Mouse (Mus musculus) kidney, embryonic 15.5 days (tissue): Measurements from ENCODE around the gene Cnr2. TPM values are rescaled to one million over a fixed set of nuclear protein-coding genes. Genes with fewer than 3 reads are reported as not detected.

ENCODE experiments used
- ATAC-seq: fragments of 200-750 bp; cut with Nextera tagmentation; replicated peaks from 2 replicates; pipeline ENCODE4 v1.8.0; 2017; ENCODE audit warnings: moderate TSS enrichment; ENCODE audit not compliant: low FRiP score
- H3K27ac ChIP-seq: fragments of 300-500 bp; sonication (generic); 2 replicates; pipeline ENCODE4 v1.5.1; 2015; ENCODE audit warnings: mild to moderate bottlenecking, inconsistent platforms
- H3K27me3 ChIP-seq: fragments of 300-500 bp; sonication (generic); 2 replicates; pipeline ENCODE4 v1.6.1; 2015; ENCODE audit warnings: inconsistent platforms
- H3K36me3 ChIP-seq: fragments of 300-500 bp; sonication (generic); 2 replicates; pipeline ENCODE4 v1.6.1; 2015; ENCODE audit warnings: inconsistent platforms
- H3K4me1 ChIP-seq: fragments of 300-500 bp; sonication (generic); 2 replicates; pipeline ENCODE4 v1.6.1; 2015; ENCODE audit warnings: inconsistent platforms
- H3K4me2 ChIP-seq: fragments of 300-500 bp; sonication (generic); 2 replicates; pipeline ENCODE4 v1.6.1; 2015; ENCODE audit warnings: moderate library complexity, mild to moderate bottlenecking, inconsistent platforms
- H3K4me3 ChIP-seq: fragments of 300-500 bp; sonication (generic); replicated peaks from 2 replicates; pipeline ENCODE4 v1.5.1; 2015; ENCODE audit warnings: mild to moderate bottlenecking, inconsistent platforms
- H3K9ac ChIP-seq: fragments of 300-500 bp; sonication (generic); 2 replicates; pipeline ENCODE4 v1.6.1; 2015; ENCODE audit warnings: mild to moderate bottlenecking, inconsistent platforms
- H3K9me3 ChIP-seq: fragments of 300-500 bp; sonication (generic); replicated peaks from 2 replicates; pipeline ENCODE4 v1.6.1; 2016; ENCODE audit warnings: inconsistent platforms
- WGBS: fragments of 180-500 bp; shearing (Covaris S2); methylation state at CpG from one replicate; pipeline ENCODE4 v1.1.7; 2015; ENCODE audit warnings: mixed read lengths; 5-methylcytosine and 5-hydroxymethylcytosine counted together
- polyA plus RNA-seq: library from polyadenylated mRNA; unstranded; fragments of >200 nt; fragmentation: Nextera tagmentation; extraction: Ambion mirVana; gene quantifications from 2 replicates; pipeline ENCODE4 v1.2.1, GENCODE M21; 2015

Gene Cnr2
- polyA plus RNA-seq, 1 experiment from 2014 or later = 0.64 TPM

GRCm38 (mm10) chr4:135880018-135880417 is 15.2 kb upstream of the Cnr2 start:
- Histone ChIP-seq H3K36me3 (no peaks in the 10 kb centered on the region), H3K9me3 (no peaks in the 10 kb centered on the region), H3K4me1 (peaks cover 38% of the 10 kb centered on the region), H3K27me3 (no peaks in the 10 kb centered on the region), H3K4me3 (no peak overlapping the region), H3K9ac (no peak overlapping the region), H3K4me2 (no peak overlapping the region), H3K27ac (no peak overlapping the region)
- WGBS = 98% methylated on average over 6 of the region's 6 CpGs
- ATAC-seq = no peak

- Histone ChIP-seq H3K36me3 (no peaks in the 10 kb centered on the region), H3K9me3 (no peaks in the 10 kb centered on the region), H3K4me3 (no peak overlapping the region), H3K9ac (no peak overlapping the region), H3K4me1 (peaks cover 33% of the 10 kb centered on the region), H3K4me2 (no peak overlapping the region), H3K27me3 (no peaks in the 10 kb centered on the region), H3K27ac (no peak overlapping the region)
- 75% methylated on average over 10 of the region's 10 CpGs for WGBS
- ATAC-seq = no peak
Observed at GRCm38 (mm10) chr4:135880576-135880975, 14.6 kb upstream of the Cnr2 start.

GRCm38 (mm10) chr4:135882023-135882422 is 13.2 kb upstream of the Cnr2 start:
- no peak for ATAC-seq
- no peaks in the 10 kb centered on the region for H3K36me3 ChIP-seq
- no peak overlapping the region for H3K9ac ChIP-seq
- H3K27me3 ChIP-seq = no peaks in the 10 kb centered on the region
- H3K27ac ChIP-seq = no peak overlapping the region
- no peaks in the 10 kb centered on the region for H3K9me3 ChIP-seq
- peaks cover 18% of the 10 kb centered on the region for H3K4me1 ChIP-seq
- H3K4me3 ChIP-seq = no peak overlapping the region
- H3K4me2 ChIP-seq = no peak overlapping the region
- 76% methylated on average over 6 of the region's 6 CpGs for WGBS

GRCm38 (mm10) chr4:135883401-135883851 is 11.8 kb upstream of the Cnr2 start:
- Histone ChIP-seq H3K27me3 (no peaks in the 10 kb centered on the region), H3K36me3 (no peaks in the 10 kb centered on the region), H3K9me3 (no peaks in the 10 kb centered on the region), H3K4me3 (no peak overlapping the region), H3K4me1 (peaks cover 17% of the 10 kb centered on the region), H3K4me2 (no peak overlapping the region), H3K27ac (peak overlapping the region; percentile 62), H3K9ac (no peak overlapping the region)
- 27% methylated on average over 10 of the region's 10 CpGs for WGBS
- no peak for ATAC-seq

GRCm38 (mm10) chr4:135883881-135884516 is 11.2 kb upstream of the Cnr2 start:
- ATAC-seq = no peak
- H3K9me3 ChIP-seq = no peaks in the 10 kb centered on the region
- no peaks in the 10 kb centered on the region for H3K27me3 ChIP-seq
- no peak overlapping the region for H3K4me2 ChIP-seq
- peak overlapping the region; percentile 62; the same call in 1 of the 2 replicates for H3K27ac ChIP-seq
- H3K9ac ChIP-seq = no peak overlapping the region
- WGBS = 45% methylated on average over 7 of the region's 7 CpGs
- H3K4me1 ChIP-seq = peaks cover 17% of the 10 kb centered on the region
- H3K36me3 ChIP-seq = no peaks in the 10 kb centered on the region
- no peak overlapping the region for H3K4me3 ChIP-seq

GRCm38 (mm10) chr4:135884531-135884930 is 10.7 kb upstream of the Cnr2 start:
- H3K4me3 ChIP-seq = no peak overlapping the region
- ATAC-seq = no peak
- 55% methylated on average over 6 of the region's 6 CpGs for WGBS

GRCm38 (mm10) chr4:135885676-135886075 is 9.5 kb upstream of the Cnr2 start:
- no peak for ATAC-seq
- no peak overlapping the region for H3K27ac ChIP-seq
- 92% methylated on average over 12 of the region's 12 CpGs for WGBS
- H3K4me3 ChIP-seq = no peak overlapping the region
- H3K36me3 ChIP-seq = no peaks in the 10 kb centered on the region
- no peaks in the 10 kb centered on the region for H3K27me3 ChIP-seq
- no peak overlapping the region for H3K9ac ChIP-seq
- H3K4me2 ChIP-seq = no peak overlapping the region
- peaks cover 14% of the 10 kb centered on the region for H3K4me1 ChIP-seq
- no peaks in the 10 kb centered on the region for H3K9me3 ChIP-seq

More at GRCm38 (mm10) chr4:135884531-135884930, 10.7 kb upstream of the Cnr2 start:
- Histone ChIP-seq H3K36me3 (no peaks in the 10 kb centered on the region), H3K4me2 (no peak overlapping the region), H3K27me3 (no peaks in the 10 kb centered on the region), H3K4me1 (peaks cover 17% of the 10 kb centered on the region), H3K27ac (no peak overlapping the region), H3K9ac (no peak overlapping the region), H3K9me3 (no peaks in the 10 kb centered on the region)

GRCm38 (mm10) chr4:135886184-135886583 is 9.0 kb upstream of the Cnr2 start:
- no peak overlapping the region for H3K4me2 ChIP-seq
- WGBS = 85% methylated on average over 4 of the region's 4 CpGs
- H3K36me3 ChIP-seq = no peaks in the 10 kb centered on the region
- H3K27ac ChIP-seq = no peak overlapping the region
- ATAC-seq = no peak
- H3K9me3 ChIP-seq = no peaks in the 10 kb centered on the region
- H3K4me3 ChIP-seq = no peak overlapping the region
- H3K9ac ChIP-seq = no peak overlapping the region
- peaks cover 14% of the 10 kb centered on the region for H3K4me1 ChIP-seq
- H3K27me3 ChIP-seq = no peaks in the 10 kb centered on the region

GRCm38 (mm10) chr4:135888448-135889057 is 6.6 kb upstream of the Cnr2 start:
- Histone ChIP-seq H3K9ac (no peak overlapping the region), H3K27ac (no peak overlapping the region), H3K4me2 (no peak overlapping the region), H3K27me3 (no peaks in the 10 kb centered on the region), H3K4me1 (peaks cover 8% of the 10 kb centered on the region), H3K4me3 (no peak overlapping the region), H3K36me3 (no peaks in the 10 kb centered on the region), H3K9me3 (no peaks in the 10 kb centered on the region)
- no peak for ATAC-seq
- 91% methylated on average over 24 of the region's 24 CpGs for WGBS

GRCm38 (mm10) chr4:135889146-135889883 is 5.9 kb upstream of the Cnr2 start:
- Histone ChIP-seq H3K4me1 (peaks cover under 1% of the 10 kb centered on the region; the same call in 1 of the 2 replicates), H3K9me3 (no peaks in the 10 kb centered on the region), H3K4me3 (no peak overlapping the region), H3K4me2 (no peak overlapping the region), H3K27ac (no peak overlapping the region), H3K27me3 (no peaks in the 10 kb centered on the region), H3K36me3 (no peaks in the 10 kb centered on the region), H3K9ac (no peak overlapping the region)
- no peak for ATAC-seq
- 81% methylated on average over 7 of the region's 7 CpGs for WGBS

GRCm38 (mm10) chr4:135889884-135890283 is 5.3 kb upstream of the Cnr2 start:
- no peak overlapping the region for H3K4me2 ChIP-seq
- H3K9ac ChIP-seq = no peak overlapping the region
- WGBS = 4% methylated on average over 4 of the region's 4 CpGs
- no peaks in the 10 kb centered on the region for H3K27me3 ChIP-seq
- peak; percentile 74; the same call in 1 of the 2 replicates for ATAC-seq
- H3K4me3 ChIP-seq = no peak overlapping the region
- no peak overlapping the region for H3K27ac ChIP-seq
- no peaks in the 10 kb centered on the region for H3K4me1 ChIP-seq
- H3K9me3 ChIP-seq = no peaks in the 10 kb centered on the region
- H3K36me3 ChIP-seq = no peaks in the 10 kb centered on the region

GRCm38 (mm10) chr4:135891539-135891938 is 3.7 kb upstream of the Cnr2 start:
- Histone ChIP-seq H3K27me3 (no peaks in the 10 kb centered on the region), H3K9me3 (no peaks in the 10 kb centered on the region), H3K4me1 (no peaks in the 10 kb centered on the region), H3K4me2 (no peak overlapping the region), H3K9ac (no peak overlapping the region), H3K4me3 (no peak overlapping the region), H3K27ac (no peak overlapping the region), H3K36me3 (no peaks in the 10 kb centered on the region)
- no peak for ATAC-seq
- 94% methylated on average over 2 of the region's 2 CpGs for WGBS
